Mouse (Mus musculus) neural tube, embryonic 11.5 days (tissue): ENCODE results near the gene Gm20909. TPM values are rescaled to one million over a fixed set of nuclear protein-coding genes. Genes with fewer than 3 reads are reported as not detected.
"Not testable (repeated sequence)": the region's sequence is repeated elsewhere in the genome, so short reads cannot be mapped to it uniquely, and the experiment has no call there.

Experiments
- ATAC-seq: fragments of 200-750 bp; cut with Nextera tagmentation; 2 replicates; pipeline ENCODE4 v1.8.0; 2017; ENCODE audit warnings: moderate number of reproducible peaks, mild to moderate bottlenecking, moderate TSS enrichment, moderate library complexity; ENCODE audit not compliant: insufficient read depth, low FRiP score, low TSS enrichment
- DNase-seq: peaks from one replicate; pipeline ENCODE4 v3.0.0-alpha.2; 2015; ENCODE audit warnings: low spot score
- H3K27ac ChIP-seq: fragments of 300-500 bp; sonication (generic); 2 replicates; pipeline ENCODE4 v1.5.1; 2014; ENCODE audit warnings: low read depth, mild to moderate bottlenecking, low read length
- H3K27me3 ChIP-seq: fragments of 300-500 bp; sonication (generic); 2 replicates; pipeline ENCODE4 v1.6.1; 2014; ENCODE audit warnings: mild to moderate bottlenecking, low read length, mixed read lengths; ENCODE audit not compliant: control insufficient read depth, insufficient read depth
- H3K36me3 ChIP-seq: fragments of 300-500 bp; sonication (generic); 2 replicates; pipeline ENCODE4 v1.6.1; 2014; ENCODE audit warnings: mild to moderate bottlenecking, low read length, moderate library complexity, mixed read lengths; ENCODE audit not compliant: control insufficient read depth, insufficient read depth
- H3K4me1 ChIP-seq: fragments of 300-500 bp; sonication (generic); 2 replicates; pipeline ENCODE4 v1.6.1; 2014; ENCODE audit warnings: low read length, mixed read lengths; ENCODE audit not compliant: control insufficient read depth, insufficient read depth
- H3K4me2 ChIP-seq: fragments of 300-500 bp; sonication (generic); 2 replicates; pipeline ENCODE4 v1.6.1; 2014; ENCODE audit warnings: low read depth, mild to moderate bottlenecking, moderate library complexity
- H3K4me3 ChIP-seq: fragments of 300-500 bp; sonication (generic); 2 replicates; pipeline ENCODE4 v1.5.1; 2014; ENCODE audit warnings: low read depth, low read length
- H3K9ac ChIP-seq: fragments of 300-500 bp; sonication (generic); 2 replicates; pipeline ENCODE4 v1.6.1; 2014; ENCODE audit warnings: mild to moderate bottlenecking, low read length
- H3K9me3 ChIP-seq: fragments of 300-500 bp; sonication (generic); 2 replicates; pipeline ENCODE4 v1.6.1; 2016; ENCODE audit warnings: low read length; ENCODE audit not compliant: control insufficient read depth
- WGBS: fragments of 180-500 bp; shearing (Covaris S2); extraction: QIAGEN DNeasy Blood & Tissue Kit; methylation state at CpG from one replicate; pipeline ENCODE4 v1.1.7; 2014; 5-methylcytosine and 5-hydroxymethylcytosine counted together
- polyA plus RNA-seq: library from polyadenylated mRNA; unstranded; fragments of >200 nt; fragmentation: Nextera tagmentation; extraction: Ambion mirVana; gene quantifications from 2 replicates; pipeline ENCODE4 v1.2.1, GENCODE M21; 2014

Gm20909 gene
- not detected in 2 replicates for polyA plus RNA-seq

DNA sequence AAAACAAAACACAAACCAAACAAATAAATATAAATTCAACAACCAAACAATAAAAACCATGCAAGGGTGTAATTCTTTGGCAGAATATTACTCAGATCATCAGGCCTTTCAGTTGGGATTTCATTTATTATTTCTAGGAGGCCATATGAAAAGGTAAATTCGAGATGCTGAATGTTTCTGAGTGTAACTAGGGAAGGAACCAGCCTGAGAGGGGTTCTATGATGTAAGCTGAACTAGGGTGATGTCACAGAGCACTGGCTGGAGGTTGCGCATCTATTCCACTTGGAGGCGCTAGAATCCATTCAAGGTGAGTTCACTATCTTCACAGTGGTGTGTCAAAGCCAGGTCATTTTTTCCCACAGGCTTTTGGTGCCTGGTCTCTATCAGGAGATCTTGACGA, at the start of gene Gm20909:
Gene Gm20909 (plus strand): TSS at position 301 of the 400 bp plus-strand sequence.
- not testable (repeated sequence) for H3K4me2 ChIP-seq, H3K9me3 ChIP-seq, H3K4me1 ChIP-seq, H3K36me3 ChIP-seq, H3K27ac ChIP-seq, H3K9ac ChIP-seq, DNase-seq, ATAC-seq, H3K4me3 ChIP-seq, H3K27me3 ChIP-seq
- WGBS: no CpG with 5 or more reads among the region's 4 CpGs

Other genes with a start within 250 kb of the Gm20909 start
- gene Gm29866, start 170.9 kb upstream of the Gm20909 start, polyA plus RNA-seq: not detected in 2 replicates
- not detected in 2 replicates for gene Gm20865, start 77.0 kb downstream of the Gm20909 start, polyA plus RNA-seq